Mouse (Mus musculus) left cerebral cortex, adult 9 months (tissue): ENCODE measurements around the gene Nid2.

Experiments
- DNase-seq, 2 experiments: peaks; one replicate each; pipeline ENCODE4 v3.0.0; 2022; ENCODE audit warnings: low spot score in 2 of 2

Nid2 gene

DNA sequence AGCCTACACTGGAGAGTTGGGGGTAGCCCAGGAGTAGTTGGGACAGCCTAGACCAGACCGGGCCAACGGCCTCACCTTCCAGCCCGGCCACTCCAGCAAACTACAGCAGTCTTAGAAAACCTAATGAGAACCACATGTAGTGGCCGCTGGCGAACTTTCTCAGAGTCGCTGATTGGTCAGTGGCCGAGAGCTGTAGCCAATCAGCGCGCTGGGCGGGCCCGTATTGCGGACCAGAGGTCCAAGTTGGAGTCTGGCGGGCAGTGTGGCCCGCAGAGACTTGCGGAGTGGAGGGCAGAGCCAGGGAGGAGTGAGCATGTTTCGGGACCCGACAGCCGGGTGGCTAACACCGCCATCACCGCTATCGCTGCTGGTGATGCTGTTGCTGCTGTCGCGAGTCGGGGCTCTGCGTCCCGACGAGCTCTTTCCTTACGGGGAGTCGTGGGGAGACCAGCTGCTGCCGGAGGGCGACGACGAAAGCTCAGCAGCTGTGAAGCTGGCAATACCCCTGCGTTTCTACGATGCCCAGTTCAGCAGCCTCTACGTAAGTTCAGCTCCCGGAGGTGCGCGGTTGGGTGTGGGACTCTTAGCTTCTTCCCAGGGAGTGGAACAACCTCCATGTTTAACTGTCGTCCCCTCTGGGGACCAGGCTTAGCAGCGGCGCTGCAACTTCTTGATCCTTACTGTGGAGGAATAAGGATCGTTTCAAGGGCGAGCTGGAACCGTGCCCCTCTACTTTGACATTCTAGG is at the start of gene Nid2:
Gene Nid2, plus strand, starts transcription at position 241 of the 747 bp plus-strand sequence.
- peak in 1 of 2 experiments; percentile 58 for DNase-seq

DNA sequence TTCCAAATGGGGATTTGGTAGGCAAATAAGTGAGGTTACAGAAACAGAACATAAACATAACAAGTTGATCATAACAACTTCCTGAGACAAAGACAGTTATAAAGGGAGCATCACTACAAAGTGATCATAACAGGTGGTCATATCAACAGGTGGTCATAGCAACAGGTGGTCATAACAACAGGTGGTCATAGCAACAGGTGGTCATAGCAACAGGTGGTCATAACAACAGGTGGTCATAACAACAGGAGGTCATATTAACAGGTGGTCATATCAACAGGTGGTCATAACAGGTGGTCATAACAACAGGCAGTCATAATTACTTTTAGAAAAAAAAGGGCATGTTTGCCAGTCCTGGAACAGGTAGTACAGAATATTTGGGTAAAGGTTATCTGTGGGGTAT is 49.5 kb upstream of the Nid2 start:
- DNase-seq = no peak

DNA sequence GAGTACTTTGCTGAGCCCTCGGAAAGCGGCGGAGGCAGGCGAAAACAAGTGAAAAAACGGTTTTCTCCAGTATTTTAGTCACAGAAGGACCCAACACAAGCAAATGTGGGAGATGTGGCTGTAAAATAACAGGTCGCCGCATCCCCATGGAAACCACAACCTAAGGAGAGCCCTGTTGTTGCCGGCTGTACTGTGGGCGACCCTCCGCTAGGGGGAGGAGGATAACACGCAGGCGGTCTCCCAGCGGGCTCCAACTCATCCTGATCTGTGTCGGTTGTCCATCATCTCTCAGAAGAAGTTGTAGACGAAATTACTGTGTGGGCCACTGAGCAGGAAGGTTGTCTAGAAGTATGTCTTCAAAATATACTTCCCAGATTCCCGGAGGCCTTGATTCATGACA is 45.4 kb upstream of the Nid2 start:
- DNase-seq = peak in 1 of 2 experiments; percentile 77

DNA sequence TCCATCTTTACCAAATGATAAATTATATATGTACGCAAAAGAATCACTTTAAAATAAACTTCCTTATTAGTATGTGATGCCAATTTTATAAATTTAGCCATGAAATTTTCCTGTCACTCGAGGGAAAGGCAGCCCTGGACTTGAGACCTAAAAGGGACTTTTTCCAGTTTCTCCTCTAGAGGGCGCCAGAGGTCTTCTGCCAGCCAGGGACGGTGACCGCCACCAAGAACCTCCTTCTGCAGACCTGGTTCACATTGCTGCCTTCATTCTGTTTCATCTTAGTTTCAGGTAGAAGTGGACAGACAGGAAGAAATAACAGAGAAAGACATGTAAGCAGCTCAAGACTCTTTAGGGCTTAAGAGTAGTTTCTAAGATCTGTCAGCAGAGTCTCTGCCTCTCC is 44.6 kb upstream of the Nid2 start:
- peak in 1 of 2 experiments; percentile 74 for DNase-seq

DNA sequence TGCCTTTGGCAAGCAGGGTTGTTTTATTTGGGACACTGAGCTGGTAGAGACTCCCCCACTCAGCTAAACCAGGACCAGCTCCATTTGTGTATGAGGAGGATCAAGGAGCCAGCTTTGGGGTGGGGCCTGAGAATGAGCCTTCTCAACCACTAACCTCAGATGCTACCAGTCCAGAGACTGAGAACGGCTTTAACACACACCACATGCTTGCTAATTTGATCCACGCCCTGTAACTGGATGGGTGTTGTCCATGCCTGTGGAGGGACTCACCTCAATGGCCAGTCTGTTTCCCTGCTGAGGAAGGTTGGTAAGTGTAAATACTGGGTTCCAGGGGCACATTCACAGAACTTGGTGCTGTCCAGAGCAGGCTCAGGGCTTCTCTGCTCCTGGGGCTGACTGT is 44.1 kb upstream of the Nid2 start:
- no peak for DNase-seq

DNA sequence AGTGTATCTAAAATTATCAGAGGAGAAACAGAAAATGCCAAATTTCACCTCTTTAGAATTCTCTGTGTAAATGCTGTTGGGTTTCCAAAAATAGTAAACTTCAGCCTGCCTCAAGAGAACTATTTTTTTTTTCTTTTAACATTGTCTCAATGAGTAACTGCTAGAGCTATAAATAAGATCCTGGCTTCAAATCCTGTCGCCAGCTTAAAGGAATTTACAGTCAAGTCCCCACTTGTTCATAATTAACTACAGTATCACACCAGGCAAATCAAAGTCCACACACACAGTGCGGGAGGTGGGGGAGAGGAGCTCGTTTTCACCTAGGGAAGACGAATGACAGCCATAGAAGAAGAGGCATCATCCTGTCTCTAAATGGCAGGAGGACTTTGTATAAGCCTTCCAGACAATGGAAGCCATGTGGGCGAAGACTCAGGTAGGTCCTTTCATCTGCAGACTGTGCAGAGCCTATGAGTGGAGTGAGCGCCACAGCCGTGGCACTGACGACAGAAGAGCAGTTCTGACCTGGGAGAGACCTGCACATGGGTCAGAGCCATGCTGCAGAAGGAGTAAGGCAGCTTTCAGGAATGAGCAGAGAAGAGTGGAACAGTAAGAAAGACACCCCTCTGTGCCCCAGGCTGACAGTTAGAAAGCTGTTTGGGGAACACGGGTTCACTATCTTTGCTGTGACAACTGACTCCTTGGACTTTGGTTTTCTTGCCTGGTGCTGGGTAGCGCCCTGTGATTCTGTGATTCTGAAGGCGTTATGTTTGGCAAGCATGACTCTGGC is 43.2 kb upstream of the Nid2 start:
- no peak for DNase-seq

DNA sequence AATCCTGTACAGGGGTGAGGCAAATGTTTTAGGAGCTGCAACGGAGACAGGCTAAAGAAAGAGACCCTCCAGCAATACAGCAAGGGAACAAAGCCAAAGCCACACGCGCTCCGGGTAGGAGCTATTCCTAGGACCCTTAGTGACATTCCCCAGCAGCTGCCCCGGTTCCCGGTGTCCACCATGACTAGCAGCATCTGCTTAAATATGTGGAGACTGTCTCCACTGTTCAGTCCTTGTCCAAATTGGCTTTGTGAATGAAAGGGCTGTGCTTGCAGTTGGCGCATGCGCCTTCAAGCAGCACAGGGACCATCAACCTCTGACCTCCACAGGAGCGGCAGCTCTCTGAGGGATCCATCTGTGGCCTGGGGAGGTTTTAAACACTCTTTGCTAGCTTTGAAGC is 41.9 kb upstream of the Nid2 start:
- DNase-seq = no peak

DNA sequence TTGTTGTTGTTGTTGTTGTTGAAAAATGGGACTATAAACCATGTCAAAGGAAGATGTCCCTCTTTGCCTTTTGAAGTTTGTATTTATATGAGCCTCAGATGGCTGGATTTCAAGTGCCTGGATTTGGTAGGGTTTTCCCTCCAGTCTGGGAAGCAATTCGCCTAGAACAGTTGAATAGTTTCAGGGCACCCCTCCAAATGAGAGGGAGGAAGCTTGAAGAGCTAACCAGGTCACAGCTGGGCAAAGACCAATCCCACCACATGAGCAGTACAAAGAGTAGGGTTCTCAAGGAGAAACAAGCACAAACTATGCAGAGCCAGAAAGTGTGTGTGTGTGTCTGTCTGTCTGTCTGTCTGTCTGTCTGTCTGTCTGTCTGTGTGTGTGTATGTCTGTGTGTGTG is 39.3 kb upstream of the Nid2 start:
- no peak for DNase-seq

DNA sequence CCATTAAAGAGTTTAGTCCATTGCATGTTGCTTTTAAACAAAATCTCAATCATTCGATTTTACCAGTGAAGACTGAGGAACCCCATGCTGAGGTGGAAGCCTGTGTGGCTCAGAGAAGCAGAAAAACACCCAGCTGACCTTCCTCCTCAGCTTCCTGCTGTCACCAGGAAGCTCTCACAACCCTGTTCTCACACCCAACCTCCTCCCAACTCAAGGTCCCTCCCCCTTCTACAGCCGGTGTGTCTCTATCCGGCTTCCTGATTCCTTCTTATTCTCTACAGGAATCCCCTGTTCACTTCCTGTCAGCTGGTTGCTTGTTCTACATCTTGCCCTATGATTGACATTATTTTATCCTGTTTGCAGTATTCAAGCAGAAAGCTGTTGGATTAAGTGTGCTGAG is 38.0 kb upstream of the Nid2 start:
- no peak for DNase-seq

DNA sequence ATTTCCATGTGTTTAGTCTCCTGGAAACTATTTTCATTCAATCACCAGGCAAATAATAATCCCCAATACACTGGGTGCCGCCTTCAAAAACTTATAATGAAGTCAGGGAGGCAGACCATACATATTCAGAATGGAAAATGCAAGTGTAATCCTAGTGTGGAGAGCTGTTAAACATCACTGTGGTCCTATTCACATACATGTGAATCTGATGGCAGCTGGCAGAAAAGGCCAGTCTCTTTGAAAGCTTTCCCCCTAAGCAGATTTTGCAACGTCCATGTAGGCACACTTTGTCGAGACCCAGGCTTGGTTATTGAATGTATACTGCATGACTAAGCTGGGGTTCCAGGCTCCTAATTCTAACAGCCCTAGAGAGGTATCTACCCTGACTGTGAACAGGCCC is 32.0 kb upstream of the Nid2 start:
- DNase-seq = no peak

DNA sequence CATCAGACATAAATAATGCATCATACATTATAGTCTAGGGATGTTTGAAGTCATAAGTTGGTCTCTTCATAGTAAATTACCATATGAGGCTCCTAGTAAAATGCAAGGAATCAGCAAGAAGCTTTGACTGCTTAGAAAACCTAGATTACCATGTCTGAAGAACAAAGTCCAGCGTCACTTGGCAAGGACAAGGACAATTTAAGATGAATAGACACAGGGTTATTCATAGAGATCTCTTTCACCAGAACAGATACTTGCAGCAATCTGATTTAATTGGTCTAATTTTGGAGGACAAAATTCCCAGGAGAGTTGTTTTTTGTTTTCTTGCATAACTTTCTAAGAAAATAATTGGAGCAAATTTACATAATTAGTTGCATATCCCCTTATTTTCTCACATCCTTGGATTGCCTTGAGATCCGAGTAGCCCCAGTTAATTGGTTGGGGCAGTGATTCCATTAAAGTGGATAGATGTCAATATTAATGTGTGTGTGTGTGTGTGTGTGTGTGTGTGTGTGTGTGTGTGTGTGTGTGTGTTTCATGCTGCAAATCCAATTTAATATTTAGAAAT is 30.9 kb upstream of the Nid2 start:
- DNase-seq = no peak

DNA sequence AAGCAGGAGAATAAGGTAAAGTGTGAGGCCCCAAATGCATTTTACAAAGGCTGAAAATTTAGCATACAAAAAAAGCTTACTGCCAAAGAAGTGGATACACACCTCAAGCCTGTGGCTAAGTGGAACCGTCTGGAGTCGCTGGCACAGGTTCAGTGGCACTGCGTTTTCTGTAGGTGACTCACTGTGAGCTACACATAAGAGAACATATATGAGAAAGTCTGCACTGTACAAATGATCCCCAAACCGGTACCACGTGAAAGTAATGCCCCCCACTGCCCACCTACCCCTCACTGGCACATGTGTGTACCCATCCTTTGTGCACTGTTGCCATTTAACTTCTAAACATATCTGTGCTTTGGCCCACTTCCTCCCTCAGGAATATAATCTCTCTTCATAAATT is 22.8 kb upstream of the Nid2 start:
- DNase-seq = peak in 1 of 2 experiments; percentile 23

DNA sequence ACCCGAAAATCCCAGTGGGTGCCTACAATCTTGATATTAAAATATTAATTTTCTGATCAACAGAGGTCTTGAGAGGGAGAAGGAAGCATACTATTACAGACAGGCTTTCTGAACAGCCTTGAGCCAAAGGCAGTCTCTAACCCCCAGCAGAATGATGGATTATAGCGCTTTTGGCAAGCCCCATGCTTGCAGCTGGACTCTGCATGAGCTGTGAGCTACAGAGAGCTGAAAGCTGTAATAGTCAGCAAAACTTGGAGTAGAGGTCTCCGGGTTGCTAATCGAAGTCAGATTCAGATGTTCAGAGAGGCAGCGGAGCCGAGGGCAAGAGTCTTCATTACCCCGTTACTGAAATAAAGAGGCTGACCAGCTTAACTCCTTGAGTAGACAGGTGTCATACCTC is 22.3 kb upstream of the Nid2 start:
- DNase-seq = no peak

DNA sequence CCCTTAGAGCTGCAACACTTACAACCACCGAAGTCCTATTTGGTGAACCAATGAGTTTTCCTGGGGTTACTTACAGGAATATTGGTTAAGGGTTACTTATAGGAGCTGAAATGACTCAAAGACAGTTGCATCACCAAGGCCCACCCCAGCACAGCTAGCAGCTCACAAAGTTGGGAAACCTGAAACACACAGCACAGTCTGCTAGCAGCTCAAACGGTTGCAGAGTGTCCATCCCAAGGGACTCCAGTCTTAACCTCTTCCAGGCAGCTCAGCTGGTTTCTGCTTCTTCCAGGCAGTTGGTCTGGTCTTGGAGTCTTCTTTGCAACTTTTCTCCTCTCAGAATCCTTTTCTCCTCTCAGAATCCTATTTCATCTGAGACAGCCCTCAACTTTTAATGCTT is 19.0 kb upstream of the Nid2 start:
- no peak for DNase-seq

DNA sequence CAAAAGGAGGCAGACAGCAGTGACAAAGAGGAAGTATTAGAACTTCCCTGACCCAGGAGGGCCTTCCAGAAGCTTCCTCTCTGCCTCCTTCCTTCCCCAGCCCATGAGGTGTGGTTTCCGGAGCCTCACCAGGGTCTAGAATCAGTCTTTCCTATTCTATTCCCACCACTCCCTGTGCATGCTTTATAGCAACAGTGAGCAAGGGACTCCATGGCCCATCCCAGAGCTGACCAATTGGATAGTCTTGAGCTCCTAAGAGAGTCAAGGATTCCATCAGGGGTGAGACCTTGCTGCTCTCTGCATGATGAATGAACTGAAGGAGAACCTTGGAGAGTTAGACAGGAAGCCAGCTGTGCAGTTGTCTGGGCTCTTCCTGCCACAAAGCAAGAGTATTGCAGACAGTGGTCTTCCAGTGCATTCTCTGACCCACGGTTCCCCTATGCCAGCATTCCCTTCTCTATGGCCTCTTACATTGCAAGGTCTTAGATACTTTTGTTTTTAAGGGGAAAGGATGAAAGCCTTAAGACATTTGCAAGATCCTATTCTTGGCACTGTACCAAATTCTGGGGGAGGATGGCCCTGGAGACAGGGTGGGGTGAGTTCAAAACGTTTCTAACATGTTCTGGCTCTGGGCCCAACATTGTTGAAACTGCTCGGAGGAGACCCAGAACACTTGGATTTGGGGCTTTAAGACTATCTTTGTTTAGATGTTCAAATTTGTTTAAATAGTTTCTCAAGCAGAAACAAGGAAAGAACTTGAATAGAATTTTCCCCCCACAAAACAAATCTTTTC is 17.4 kb upstream of the Nid2 start:
- no peak for DNase-seq

DNA sequence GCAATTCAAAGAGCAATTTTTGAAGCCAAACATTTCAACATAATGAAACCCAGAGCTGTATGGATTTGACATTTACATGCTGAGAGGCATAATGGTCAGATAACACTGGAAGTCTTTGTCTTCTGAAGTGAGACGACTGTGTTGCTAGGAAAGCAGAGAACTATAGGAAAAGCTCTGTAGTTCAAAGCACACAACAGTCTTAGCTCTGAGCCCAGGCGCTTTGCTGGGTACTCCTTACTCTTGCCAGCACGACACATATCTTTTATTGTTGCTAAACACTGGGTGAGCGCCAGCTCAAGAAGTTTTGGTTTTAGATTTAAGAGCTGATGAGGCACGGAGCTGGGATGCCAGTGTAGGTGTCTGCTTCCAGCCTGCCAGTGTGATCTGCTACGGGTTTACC is 15.8 kb upstream of the Nid2 start:
- peak in 1 of 2 experiments; percentile 19 for DNase-seq

DNA sequence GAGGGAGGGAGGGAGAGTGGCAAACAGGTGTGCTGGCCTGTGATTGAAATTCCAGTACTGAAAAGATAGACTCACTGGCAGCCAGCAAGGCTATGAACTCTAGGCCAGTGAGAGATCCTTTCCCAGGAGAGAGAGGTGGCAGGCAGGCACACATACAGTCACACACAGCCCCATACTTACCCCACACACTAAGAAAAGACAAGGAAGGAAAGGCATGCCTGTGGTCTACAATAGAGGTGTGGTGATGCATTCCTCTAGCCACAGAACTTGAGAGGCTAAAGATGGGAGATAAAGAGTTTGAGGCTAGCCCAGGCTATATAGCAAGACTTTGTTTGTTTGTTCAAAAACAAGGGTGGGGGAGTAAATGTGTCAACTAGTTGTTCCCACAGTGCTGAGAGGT is 13.5 kb upstream of the Nid2 start:
- DNase-seq = no peak

DNA sequence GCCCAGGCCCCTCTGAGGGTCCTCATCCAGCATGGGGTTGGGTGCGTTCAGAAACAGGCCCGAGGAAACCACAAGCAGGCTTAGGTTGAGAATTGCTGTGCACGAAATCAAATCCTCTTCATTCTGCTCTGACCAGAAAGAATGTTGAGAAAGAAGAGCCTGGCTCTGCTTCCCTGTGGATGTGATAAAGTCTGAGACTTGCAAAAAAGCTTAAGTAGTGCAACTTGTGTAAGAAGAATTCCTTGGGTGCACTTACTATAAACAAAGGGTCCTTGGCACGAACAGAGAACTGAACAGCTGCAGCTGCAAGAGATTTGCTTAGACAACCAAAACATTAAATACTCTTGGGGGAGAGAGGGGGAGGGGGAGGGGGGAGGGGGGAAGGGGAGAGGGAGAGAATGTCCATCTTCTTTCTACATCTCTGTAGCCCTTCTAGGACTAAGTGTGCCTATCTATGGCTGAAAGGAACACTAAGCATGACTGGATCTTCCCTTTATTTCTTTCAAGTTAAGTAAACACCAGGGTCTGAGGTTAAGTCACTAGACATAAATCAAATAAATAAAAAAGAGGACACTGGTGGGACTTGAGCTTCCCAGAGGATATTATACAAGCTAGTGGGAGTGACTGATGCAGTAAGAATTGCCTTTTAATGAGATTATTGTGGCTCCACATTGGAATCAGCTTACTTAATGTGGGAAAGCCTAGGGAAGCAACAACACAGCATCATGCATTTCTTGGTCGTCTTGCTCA is 12.8 kb upstream of the Nid2 start:
- DNase-seq = no peak

DNA sequence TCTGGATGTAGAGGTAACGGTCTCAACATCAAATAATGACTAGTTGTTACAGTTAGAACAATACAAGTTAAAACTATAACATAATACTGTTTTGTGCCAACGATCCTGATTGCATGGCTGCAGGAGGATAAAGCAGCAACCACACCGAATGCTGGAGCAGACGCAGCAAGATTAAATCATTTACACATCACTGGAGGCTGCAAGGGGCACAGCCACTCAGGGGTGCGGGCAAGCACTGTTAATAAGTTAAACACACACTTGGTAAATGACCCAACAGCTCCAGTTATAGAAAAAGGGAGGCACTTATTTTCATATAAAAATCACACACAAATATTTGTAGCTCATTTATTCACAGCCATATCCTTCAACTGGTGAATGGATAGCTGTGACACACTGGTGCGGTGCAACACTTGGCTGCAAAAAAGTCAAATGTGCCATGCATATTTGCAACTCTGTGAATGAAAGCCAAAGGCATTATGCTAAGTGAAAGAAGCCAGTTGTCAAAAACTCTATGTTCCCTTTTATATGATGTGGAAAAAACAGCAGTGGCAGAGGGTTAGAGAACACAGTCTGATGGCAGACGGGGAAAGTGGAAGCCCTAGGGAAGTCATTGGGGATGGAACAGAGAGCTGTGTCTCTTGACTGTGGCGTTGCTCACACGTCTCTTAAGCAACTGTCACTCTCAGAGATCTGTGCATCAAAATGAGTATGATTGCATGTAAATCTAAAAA is 11.5 kb upstream of the Nid2 start:
- no peak for DNase-seq

DNA sequence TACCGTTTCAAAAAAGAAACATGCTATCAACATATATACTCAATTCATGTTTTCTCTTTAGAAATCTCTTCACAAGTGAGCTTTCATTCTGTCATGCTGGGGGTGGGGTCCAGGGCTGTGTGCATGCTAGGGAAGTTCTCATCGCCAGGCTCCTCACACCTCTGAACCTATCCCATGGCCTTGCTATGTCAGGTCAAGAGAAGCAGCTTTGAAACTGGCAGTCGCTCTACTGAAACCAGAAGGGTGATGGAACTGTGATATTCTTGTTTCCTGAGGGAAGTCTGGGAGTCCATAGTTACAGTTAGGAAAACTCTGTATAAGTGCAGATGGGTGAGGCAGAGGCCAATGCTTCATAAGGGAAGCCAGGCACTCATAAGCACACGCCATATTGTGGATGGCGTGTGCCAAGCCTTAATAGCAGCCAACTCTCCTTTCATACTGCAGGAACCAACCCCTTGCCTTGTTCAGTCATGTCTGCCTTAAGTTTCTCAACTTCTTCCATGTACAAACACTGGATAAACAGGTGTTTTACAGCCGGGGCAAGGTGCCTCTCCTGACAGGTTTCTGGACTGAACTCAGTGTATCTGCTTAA is 10.8 kb upstream of the Nid2 start:
- no peak for DNase-seq
